Mouse (Mus musculus): ENCODE data around the gene Wasf2. TPM values are rescaled to one million over a fixed set of nuclear protein-coding genes. Genes with fewer than 3 reads are reported as not detected.

The Wasf2 gene
- polyA plus RNA-seq, 1 experiment, result 8.8 TPM

GRCm38 (mm10) chr4:133176761-133177403 is 46.6 kb downstream of the Wasf2 start:
- Histone ChIP-seq H3K36me3 (ENCODE audit: control insufficient read depth) (peaks cover 57% of the 10 kb centered on the region), H3K9me3 (ENCODE audit: control insufficient read depth, low read length) (no peaks in the 10 kb centered on the region)

GRCm38 (mm10) chr4:133178305-133178704 is 48.0 kb downstream of the Wasf2 start:
- H3K36me3 ChIP-seq (ENCODE audit: control insufficient read depth), result peaks cover 66% of the 10 kb centered on the region

More at GRCm38 (mm10) chr4:133176761-133177403, 46.6 kb downstream of the Wasf2 start:
- H3K4me1 ChIP-seq (ENCODE audit: control insufficient read depth), result peaks cover 42% of the 10 kb centered on the region
- H3K27me3 ChIP-seq (ENCODE audit: control insufficient read depth), result no peaks in the 10 kb centered on the region
- no peak for TF ChIP-seq TAL1 (IDR thresholded peaks at IDR 0.05; ENCODE audit: low read length)
- no peak for TF ChIP-seq GATA1 (IDR thresholded peaks at IDR 0.05; ENCODE audit: low read length)
- no peak overlapping the region for H3K4me3 ChIP-seq (replicated peaks)

GRCm38 (mm10) chr4:133179258-133179657 is 49.0 kb downstream of the Wasf2 start:
- Histone ChIP-seq H3K36me3 (ENCODE audit: control insufficient read depth) (peaks cover 72% of the 10 kb centered on the region), H3K4me1 (ENCODE audit: control insufficient read depth) (peaks cover 39% of the 10 kb centered on the region)

More at GRCm38 (mm10) chr4:133178305-133178704, 48.0 kb downstream of the Wasf2 start:
- TF ChIP-seq TAL1 (IDR thresholded peaks at IDR 0.05; ENCODE audit: low read length) (no peak), GATA1 (IDR thresholded peaks at IDR 0.05; ENCODE audit: low read length) (no peak)
- Histone ChIP-seq H3K4me3 (replicated peaks) (no peak overlapping the region), H3K9me3 (ENCODE audit: control insufficient read depth, low read length) (no peaks in the 10 kb centered on the region), H3K27me3 (ENCODE audit: control insufficient read depth) (no peaks in the 10 kb centered on the region), H3K4me1 (ENCODE audit: control insufficient read depth) (peaks cover 42% of the 10 kb centered on the region)

GRCm38 (mm10) chr4:133182439-133183033 is 52.2 kb downstream of the Wasf2 start:
- Histone ChIP-seq H3K27me3 (ENCODE audit: control insufficient read depth) (no peaks in the 10 kb centered on the region), H3K36me3 (ENCODE audit: control insufficient read depth) (peaks cover 75% of the 10 kb centered on the region), H3K4me1 (ENCODE audit: control insufficient read depth) (peaks cover 25% of the 10 kb centered on the region), H3K9me3 (ENCODE audit: control insufficient read depth, low read length) (no peaks in the 10 kb centered on the region), H3K4me3 (replicated peaks) (no peak overlapping the region)
- TF ChIP-seq TAL1 (IDR thresholded peaks at IDR 0.05; ENCODE audit: low read length) (no peak), GATA1 (IDR thresholded peaks at IDR 0.05; ENCODE audit: low read length) (no peak)

More at GRCm38 (mm10) chr4:133179258-133179657, 49.0 kb downstream of the Wasf2 start:
- Histone ChIP-seq H3K4me3 (replicated peaks) (no peak overlapping the region), H3K9me3 (ENCODE audit: control insufficient read depth, low read length) (no peaks in the 10 kb centered on the region), H3K27me3 (ENCODE audit: control insufficient read depth) (no peaks in the 10 kb centered on the region)
- TF ChIP-seq TAL1 (IDR thresholded peaks at IDR 0.05; ENCODE audit: low read length) (no peak), GATA1 (IDR thresholded peaks at IDR 0.05; ENCODE audit: low read length) (no peak)

- Histone ChIP-seq H3K4me1 (ENCODE audit: control insufficient read depth) (peaks cover 11% of the 10 kb centered on the region), H3K9me3 (ENCODE audit: control insufficient read depth, low read length) (no peaks in the 10 kb centered on the region), H3K27me3 (ENCODE audit: control insufficient read depth) (no peaks in the 10 kb centered on the region), H3K4me3 (replicated peaks) (no peak overlapping the region), H3K36me3 (ENCODE audit: control insufficient read depth) (peaks cover 77% of the 10 kb centered on the region)
- no peak for TF ChIP-seq TAL1 (IDR thresholded peaks at IDR 0.05; ENCODE audit: low read length)
- TF ChIP-seq GATA1 (IDR thresholded peaks at IDR 0.05; ENCODE audit: low read length), result no peak
Observed at GRCm38 (mm10) chr4:133184031-133184897, 54.0 kb downstream of the Wasf2 start.

GRCm38 (mm10) chr4:133184898-133185665 is 54.8 kb downstream of the Wasf2 start:
- Histone ChIP-seq H3K4me1 (ENCODE audit: control insufficient read depth) (peaks cover 9% of the 10 kb centered on the region), H3K36me3 (ENCODE audit: control insufficient read depth) (peaks cover 79% of the 10 kb centered on the region), H3K9me3 (ENCODE audit: control insufficient read depth, low read length) (no peaks in the 10 kb centered on the region), H3K27me3 (ENCODE audit: control insufficient read depth) (no peaks in the 10 kb centered on the region), H3K4me3 (replicated peaks) (no peak overlapping the region)
- no peak for TF ChIP-seq GATA1 (IDR thresholded peaks at IDR 0.05; ENCODE audit: low read length)
- no peak for TF ChIP-seq TAL1 (IDR thresholded peaks at IDR 0.05; ENCODE audit: low read length)

GRCm38 (mm10) chr4:133185893-133186292 is 55.6 kb downstream of the Wasf2 start:
- Histone ChIP-seq H3K4me3 (replicated peaks) (no peak overlapping the region), H3K36me3 (ENCODE audit: control insufficient read depth) (peaks cover 81% of the 10 kb centered on the region), H3K27me3 (ENCODE audit: control insufficient read depth) (no peaks in the 10 kb centered on the region), H3K4me1 (ENCODE audit: control insufficient read depth) (peaks cover 3% of the 10 kb centered on the region; the same call in 1 of the 2 replicates), H3K9me3 (ENCODE audit: control insufficient read depth, low read length) (no peaks in the 10 kb centered on the region)
- TF ChIP-seq GATA1 (IDR thresholded peaks at IDR 0.05; ENCODE audit: low read length) (no peak), TAL1 (IDR thresholded peaks at IDR 0.05; ENCODE audit: low read length) (no peak)

GRCm38 (mm10) chr4:133186856-133187255 is 56.6 kb downstream of the Wasf2 start:
- Histone ChIP-seq H3K27me3 (ENCODE audit: control insufficient read depth) (no peaks in the 10 kb centered on the region), H3K36me3 (ENCODE audit: control insufficient read depth) (peaks cover 82% of the 10 kb centered on the region), H3K9me3 (ENCODE audit: control insufficient read depth, low read length) (no peaks in the 10 kb centered on the region), H3K4me1 (ENCODE audit: control insufficient read depth) (no peaks in the 10 kb centered on the region), H3K4me3 (replicated peaks) (no peak overlapping the region)
- TF ChIP-seq GATA1 (IDR thresholded peaks at IDR 0.05; ENCODE audit: low read length) (no peak), TAL1 (IDR thresholded peaks at IDR 0.05; ENCODE audit: low read length) (no peak)

All from erythroblast, embryonic 14.5 days (primary cell).